Mouse (Mus musculus) heart, postnatal 0 days (tissue): Measurements from ENCODE around the gene Stx4a. TPM values are rescaled to one million over a fixed set of nuclear protein-coding genes. Genes with fewer than 3 reads are reported as not detected.
"Not testable (repeated sequence)": the region's sequence is repeated elsewhere in the genome, so short reads cannot be mapped to it uniquely, and the experiment has no call there.

ENCODE experiments used
- ATAC-seq: fragments of 200-750 bp; cut with Nextera tagmentation; 2 replicates; pipeline ENCODE4 v1.8.0; 2017; ENCODE audit warnings: low read depth, moderate number of reproducible peaks, moderate library complexity; ENCODE audit not compliant: insufficient read depth
- DNase-seq: peaks from one replicate; pipeline ENCODE4 v3.0.0-alpha.2; 2016; ENCODE audit warnings: low spot score
- H3K27ac ChIP-seq: fragments of 300-500 bp; sonication (generic); 2 replicates; pipeline ENCODE4 v1.5.1; 2014; ENCODE audit warnings: low read depth, mild to moderate bottlenecking
- H3K27me3 ChIP-seq: fragments of 300-500 bp; sonication (generic); 2 replicates; pipeline ENCODE4 v1.6.1; 2014; ENCODE audit warnings: low read length, mixed read lengths; ENCODE audit not compliant: control insufficient read depth, insufficient read depth
- H3K36me3 ChIP-seq: fragments of 300-500 bp; sonication (generic); replicated peaks from 2 replicates; pipeline ENCODE4 v1.6.1; 2014; ENCODE audit warnings: low read length, mixed read lengths; ENCODE audit not compliant: control insufficient read depth, insufficient read depth
- H3K4me1 ChIP-seq: fragments of 300-500 bp; sonication (generic); 2 replicates; pipeline ENCODE4 v1.6.1; 2014; ENCODE audit warnings: antibody characterized with exemption; ENCODE audit not compliant: control insufficient read depth, insufficient read depth
- H3K4me2 ChIP-seq: fragments of 300-500 bp; sonication (generic); 2 replicates; pipeline ENCODE4 v1.6.1; 2014; ENCODE audit warnings: low read depth, mild to moderate bottlenecking, low read length, moderate library complexity
- H3K4me3 ChIP-seq: fragments of 300-500 bp; sonication (generic); 2 replicates; pipeline ENCODE4 v1.5.1; 2014; ENCODE audit warnings: low read depth, low read length
- H3K9ac ChIP-seq: fragments of 300-500 bp; sonication (generic); replicated peaks from 2 replicates; pipeline ENCODE4 v1.6.1; 2014; ENCODE audit warnings: low read depth, low read length, mixed read lengths
- H3K9me3 ChIP-seq: fragments of 300-500 bp; sonication (generic); replicated peaks from 2 replicates; pipeline ENCODE4 v1.6.1; 2016; ENCODE audit warnings: low read length; ENCODE audit not compliant: control insufficient read depth
- CTCF ChIP-seq: IDR thresholded peaks from 2 replicates; pipeline ENCODE4 v1.5.1; 2016; ENCODE audit warnings: antibody characterized with exemption, control low read depth, low read depth
- EP300 ChIP-seq: IDR thresholded peaks from 2 replicates; pipeline ENCODE4 v1.6.1; 2016; ENCODE audit warnings: antibody characterized with exemption, low read depth
- WGBS: fragments of 180-500 bp; shearing (Covaris S2); extraction: QIAGEN DNeasy Blood & Tissue Kit; methylation state at CpG from one replicate; pipeline ENCODE4 v1.1.7; 2014; 5-methylcytosine and 5-hydroxymethylcytosine counted together
- polyA plus RNA-seq: library from polyadenylated mRNA; unstranded; fragments of >200 nt; fragmentation: Nextera tagmentation; extraction: Ambion mirVana; gene quantifications from 2 replicates; pipeline ENCODE4 v1.2.1, GENCODE M21; 2015
- total RNA-seq: library from RNA; depleted of rRNA; stranded (reverse); fragments of >200 nt; gene quantifications from 2 replicates; pipeline ENCODE4 v1.2.3, GENCODE M21; 2014; ENCODE audit warnings: low replicate concordance; rRNA removed

The Stx4a gene
- total RNA-seq (4.5 and 14.5 TPM in 2 replicates), polyA plus RNA-seq (44.7 and 46.5 TPM in 2 replicates)

- Histone ChIP-seq H3K36me3 (no peaks in the 10 kb centered on the region), H3K27me3 (peaks cover 15% of the 10 kb centered on the region; the same call in 1 of the 2 replicates), H3K4me1 (no peaks in the 10 kb centered on the region; the same call in 1 of the 2 replicates), H3K4me3 (peak within 1 kb of the TSS; percentile 47), H3K9ac (peak within 1 kb of the TSS; percentile 46), H3K4me2 (peak within 1 kb of the TSS; percentile 62), H3K9me3 (no peaks in the 10 kb centered on the region), H3K27ac (no peak within 1 kb of the TSS)
- DNase-seq (no peak), ATAC-seq (no peak)
- 8% methylated on average over 37 of the region's 38 CpGs for WGBS
- TF ChIP-seq CTCF = no peak
- no peak for TF ChIP-seq EP300
These were observed at the start of gene Stx4a, which contains the start of gene Stx1b for GRCm38 (mm10) chr7:127824176-127824871. Gene Stx4a, plus strand, starts transcription at chr7:127824294. Gene Stx1b, minus strand, starts transcription at chr7:127824549.

- ATAC-seq, DNase-seq, H3K4me1 ChIP-seq, H3K9me3 ChIP-seq, H3K27me3 ChIP-seq: not testable (repeated sequence)
- Histone ChIP-seq H3K4me3 (peak overlapping the region; percentile 89), H3K36me3 (peaks cover 22% of the 10 kb centered on the region), H3K27ac (peak overlapping the region; percentile 96), H3K4me2 (peak overlapping the region; percentile 68), H3K9ac (peak overlapping the region; percentile 94; the same call in 1 of the 2 replicates)
- WGBS = 70% methylated on average over 7 of the region's 7 CpGs
These were observed 48.3 kb upstream of the Stx4a start for GRCm38 (mm10) chr7:127775837-127776236.

GRCm38 (mm10) chr7:127776426-127776825 lies 47.7 kb upstream of the Stx4a start, which contains the start of gene Setd1a:
Gene Setd1a, plus strand, starts transcription at chr7:127776670.
- Histone ChIP-seq H3K9ac (peak within 1 kb of the TSS; percentile 94), H3K4me1 (peaks cover 3% of the 10 kb centered on the region; the same call in 1 of the 2 replicates), H3K4me2 (peak within 1 kb of the TSS; percentile 68), H3K27ac (peak within 1 kb of the TSS; percentile 96), H3K9me3 (no peaks in the 10 kb centered on the region), H3K27me3 (no peaks in the 10 kb centered on the region), H3K36me3 (peaks cover 28% of the 10 kb centered on the region), H3K4me3 (peak within 1 kb of the TSS; percentile 89)
- WGBS = under 1% methylated on average over 23 of the region's 23 CpGs
- TF ChIP-seq EP300 (no peak), CTCF (no peak)
- ATAC-seq = peak; percentile 64
- peak; percentile 67 for DNase-seq

- TF ChIP-seq CTCF (no peak; the same call in 1 of the 2 replicates), EP300 (peak; percentile 22; the same call in 1 of the 2 replicates)
- under 1% methylated on average over 54 of the region's 70 CpGs for WGBS
- DNase-seq = peak; percentile 97
These were observed 47.1 kb upstream of the Stx4a start for GRCm38 (mm10) chr7:127776878-127777473.

GRCm38 (mm10) chr7:127777474-127778266 lies 46.4 kb upstream of the Stx4a start:
- Histone ChIP-seq H3K4me1 (peaks cover 3% of the 10 kb centered on the region; the same call in 1 of the 2 replicates), H3K4me2 (peak overlapping the region; percentile 68), H3K4me3 (peak overlapping the region; percentile 89), H3K27ac (peak overlapping the region; percentile 96), H3K9ac (peak overlapping the region; percentile 94), H3K27me3 (no peaks in the 10 kb centered on the region), H3K36me3 (peaks cover 41% of the 10 kb centered on the region), H3K9me3 (no peaks in the 10 kb centered on the region)
- TF ChIP-seq CTCF = no peak
- TF ChIP-seq EP300 = 0 out of 2 replicates have a peak, but pooled peaks have one; percentile 3
- ATAC-seq (peak; percentile 19), DNase-seq (peak; percentile 26)
- WGBS = 3% methylated on average over 40 of the region's 66 CpGs

More at GRCm38 (mm10) chr7:127776878-127777473, 47.1 kb upstream of the Stx4a start:
- Histone ChIP-seq H3K4me2 (peak overlapping the region; percentile 68), H3K36me3 (peaks cover 34% of the 10 kb centered on the region), H3K4me1 (peaks cover 3% of the 10 kb centered on the region; the same call in 1 of the 2 replicates), H3K27me3 (no peaks in the 10 kb centered on the region), H3K9ac (peak overlapping the region; percentile 94), H3K9me3 (no peaks in the 10 kb centered on the region), H3K27ac (peak overlapping the region; percentile 96), H3K4me3 (peak overlapping the region; percentile 89)
- ATAC-seq = peak; percentile 93
